Mouse (Mus musculus) urinary bladder, postnatal 14 days (tissue): ENCODE measurements around the gene Kcnj11.

Experiments
- DNase-seq: peaks from one replicate; pipeline ENCODE4 v3.0.0; 2021; ENCODE audit warnings: low spot score

Gene Kcnj11

DNA sequence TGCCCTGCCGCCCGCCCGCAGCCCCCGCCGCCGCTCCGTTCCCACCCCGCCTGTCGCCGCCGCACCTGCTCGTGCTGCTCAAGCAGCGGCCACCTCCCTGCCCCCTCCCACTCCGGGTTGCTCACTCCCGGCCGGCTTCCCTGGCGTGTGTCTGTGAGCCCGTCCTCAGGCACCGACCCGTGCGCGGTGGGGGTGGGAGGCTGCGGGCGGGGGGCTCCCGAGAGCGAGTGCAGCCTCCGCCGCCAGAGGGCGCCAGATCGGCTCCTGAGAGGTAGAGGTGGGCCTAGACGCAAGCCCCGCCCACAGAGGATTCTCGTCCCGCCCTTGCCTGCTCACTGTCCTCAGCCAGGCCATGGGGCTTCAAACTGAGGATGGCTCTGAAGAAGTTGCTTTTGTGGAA, at the start of gene Kcnj11:
TSS of gene Kcnj11 (minus strand) at position 202 of the 400 bp plus-strand sequence.
- peak; percentile 76 for DNase-seq

DNA sequence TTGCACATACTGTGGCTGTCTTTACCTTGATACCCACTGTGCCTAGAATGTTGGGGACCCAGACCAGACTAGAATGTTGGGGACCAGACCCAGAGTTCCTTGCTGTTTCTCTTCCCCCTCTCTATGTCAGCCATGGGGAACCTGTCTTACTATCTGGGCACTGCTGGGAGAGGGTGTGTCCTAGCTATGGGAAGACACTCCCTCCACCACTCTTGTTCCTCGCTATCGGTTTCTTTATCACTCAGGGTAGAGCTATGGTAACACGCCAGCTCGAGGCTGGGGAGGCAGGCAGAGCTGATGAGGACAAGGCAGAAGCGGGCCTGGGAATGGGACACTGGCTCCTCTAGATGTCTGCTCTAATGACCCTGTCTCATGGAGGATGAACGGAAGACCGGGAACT, 46.9 kb upstream of the Kcnj11 start:
- DNase-seq = no peak

DNA sequence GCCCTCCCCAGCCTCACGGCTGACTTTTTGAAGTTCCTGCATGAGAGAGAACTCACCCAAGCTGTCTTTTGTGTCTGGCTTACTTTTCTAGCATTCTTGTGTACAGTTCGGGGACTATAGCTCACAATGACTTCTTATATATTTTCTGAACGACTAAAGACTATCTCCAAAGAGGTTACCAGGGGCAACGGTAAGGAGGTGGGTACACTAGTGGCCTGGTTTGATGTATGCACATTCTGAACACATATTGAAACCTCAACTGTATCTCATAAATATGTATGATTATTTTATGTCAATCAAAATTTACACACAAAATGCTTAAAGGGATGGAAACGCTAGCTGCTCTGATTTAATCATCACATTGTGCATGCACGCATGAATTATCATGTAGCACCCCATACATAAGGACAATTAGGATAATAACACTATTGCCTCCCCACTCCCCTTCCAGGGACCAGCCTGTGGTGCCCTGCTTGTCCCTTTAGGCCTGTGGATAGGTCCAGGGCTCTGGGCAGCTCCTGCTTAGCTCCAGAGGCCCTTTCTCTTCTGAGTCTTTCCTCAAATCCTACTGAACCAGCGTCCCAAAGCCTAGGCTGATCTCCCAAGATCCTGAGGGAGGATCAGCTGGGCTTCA, 46.2 kb upstream of the Kcnj11 start:
- DNase-seq = no peak

DNA sequence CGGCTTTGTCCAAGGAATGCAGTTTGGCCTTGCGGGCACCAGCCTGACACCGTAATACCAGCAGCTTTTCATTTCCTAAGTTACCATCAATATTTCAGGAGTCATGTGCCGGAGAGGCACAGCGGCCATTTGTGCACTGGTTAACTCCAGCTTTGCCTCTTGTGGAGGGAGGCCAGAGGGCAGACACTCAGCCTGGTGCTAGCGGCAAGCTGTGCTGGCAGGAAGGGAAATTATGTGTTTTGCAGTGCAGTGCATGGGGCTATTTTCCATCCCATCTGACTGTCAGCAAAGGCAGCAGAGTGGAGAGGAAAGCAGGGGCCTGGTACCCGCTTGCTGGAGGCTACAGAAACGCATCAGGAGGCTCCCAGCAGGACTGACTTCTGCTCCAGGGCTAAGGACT, 43.5 kb upstream of the Kcnj11 start:
- DNase-seq = no peak

DNA sequence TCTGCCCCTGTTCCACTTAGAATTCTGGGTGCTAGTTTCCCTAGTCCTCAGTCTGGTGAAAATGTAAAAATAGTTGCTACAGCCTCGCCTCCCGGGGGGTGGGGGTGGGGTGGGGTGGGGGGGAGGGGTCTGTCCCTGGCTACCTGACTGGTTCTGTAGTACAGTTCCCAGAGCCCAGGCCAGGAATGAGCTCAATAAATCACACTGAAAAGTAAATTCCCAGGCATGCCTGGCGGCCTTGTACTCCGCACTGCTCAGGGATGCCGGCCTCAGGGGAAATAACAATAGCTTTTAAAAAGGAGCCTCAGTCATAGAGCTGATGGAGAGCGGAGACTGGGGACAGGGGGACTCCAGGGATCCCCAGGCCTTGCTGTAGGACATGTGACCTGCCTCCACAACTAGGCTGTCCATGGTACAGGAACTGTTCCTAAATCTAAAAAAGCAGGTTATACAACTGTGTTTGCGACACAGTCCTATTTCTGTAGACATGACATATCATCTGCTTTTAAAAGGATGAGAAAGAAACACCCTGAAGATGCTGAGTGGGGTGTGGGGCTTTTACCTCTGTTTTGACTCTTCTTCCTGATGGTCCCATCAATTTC, 37.9 kb upstream of the Kcnj11 start:
- no peak for DNase-seq

DNA sequence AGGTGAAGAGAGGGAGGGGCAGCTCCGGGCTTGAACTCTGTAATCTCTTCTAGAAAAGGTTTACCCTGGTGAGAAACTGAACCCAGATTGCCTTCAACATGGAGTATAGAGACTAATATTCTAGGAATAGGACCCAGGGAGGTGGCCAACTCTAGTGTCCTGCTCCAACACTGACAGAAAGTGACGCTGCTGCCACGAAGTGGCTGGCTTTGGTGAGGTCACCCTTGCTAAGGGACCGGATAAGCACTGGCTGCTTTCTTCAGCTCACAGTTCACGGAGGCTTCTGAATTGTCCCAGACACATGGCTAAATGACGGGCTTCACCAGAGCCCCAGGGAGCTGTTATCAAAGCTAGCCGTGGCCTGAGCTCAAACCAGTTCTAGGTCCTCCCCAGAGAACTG, 33.3 kb upstream of the Kcnj11 start:
- DNase-seq = no peak

DNA sequence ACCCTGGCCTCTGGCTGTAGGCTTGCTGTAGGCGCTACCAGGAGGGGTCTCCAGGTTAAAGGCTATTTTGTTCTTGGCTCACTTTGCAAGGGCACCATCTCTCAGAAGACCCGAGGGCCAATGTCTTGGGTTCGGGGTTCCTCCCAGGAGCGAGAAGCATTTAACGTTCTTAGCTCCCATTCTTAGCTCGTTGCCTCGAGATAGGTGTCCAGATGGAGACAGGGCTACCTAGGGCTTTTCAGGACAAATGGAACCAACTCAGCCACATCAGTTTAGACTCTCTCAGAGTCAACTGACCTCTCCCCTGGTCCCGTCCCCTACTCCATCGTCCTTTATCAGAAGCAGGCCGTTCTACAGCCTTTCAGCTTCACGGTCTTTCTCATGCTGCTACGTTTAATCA, 31.7 kb upstream of the Kcnj11 start:
- DNase-seq = no peak

DNA sequence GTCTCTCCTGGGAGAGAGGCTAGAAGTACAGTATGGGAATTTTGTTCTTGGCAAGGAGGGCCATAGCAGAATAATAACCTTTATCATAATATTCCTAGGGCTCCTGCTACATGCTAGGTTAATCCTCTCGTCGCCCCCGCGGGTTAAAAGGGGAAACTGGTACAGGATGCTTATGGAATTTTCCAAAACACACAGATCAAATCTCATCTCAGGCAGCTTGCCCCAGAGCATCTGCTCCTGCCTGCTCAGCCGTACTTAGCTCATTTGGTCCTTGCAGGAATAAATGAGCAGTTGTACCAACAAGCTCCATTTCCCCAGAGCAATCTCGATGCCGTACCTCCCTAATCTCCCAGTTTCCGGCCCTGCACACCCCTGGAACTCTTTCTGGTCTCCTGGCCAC, 31.2 kb upstream of the Kcnj11 start:
- no peak for DNase-seq

DNA sequence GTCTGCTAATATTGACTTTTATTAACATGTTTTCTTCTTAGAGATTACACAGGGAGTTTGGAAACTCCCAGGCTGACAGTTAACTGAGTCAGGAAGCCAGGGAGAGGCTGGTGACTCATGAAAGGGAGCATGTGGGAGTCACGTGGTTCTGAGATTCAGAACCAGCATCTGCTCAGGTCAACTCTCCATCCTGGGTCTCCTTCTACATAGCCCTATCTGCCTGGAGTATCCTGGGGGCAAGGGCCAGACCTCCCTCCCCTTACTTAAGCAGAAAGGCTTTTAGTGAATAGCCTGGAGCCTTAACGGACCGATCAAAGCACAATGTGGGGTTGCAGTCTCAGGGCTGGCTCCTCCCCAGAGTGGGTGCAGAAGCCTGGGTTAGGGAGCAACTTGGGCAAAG, 30.7 kb upstream of the Kcnj11 start:
- DNase-seq = peak; percentile 34

DNA sequence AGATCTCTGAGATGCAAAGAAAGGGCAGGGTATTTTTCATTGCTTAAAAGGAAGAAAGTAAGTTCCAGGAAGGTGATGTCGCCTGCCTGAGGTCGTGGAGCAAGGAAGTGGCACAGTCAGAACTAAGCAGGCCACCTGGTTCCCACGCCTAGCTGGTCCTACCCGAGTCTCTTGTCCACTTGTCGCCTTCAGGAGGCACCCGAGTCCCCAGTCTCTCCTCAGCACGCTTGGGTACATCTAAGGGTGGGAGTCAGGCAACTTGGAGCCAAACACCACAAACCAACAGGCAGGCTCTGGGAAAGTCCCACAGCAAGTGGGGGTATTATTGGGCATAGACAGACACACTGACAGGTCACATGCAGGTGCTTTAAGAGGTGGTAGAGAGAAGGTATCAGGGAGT, 30.2 kb upstream of the Kcnj11 start:
- DNase-seq = no peak

DNA sequence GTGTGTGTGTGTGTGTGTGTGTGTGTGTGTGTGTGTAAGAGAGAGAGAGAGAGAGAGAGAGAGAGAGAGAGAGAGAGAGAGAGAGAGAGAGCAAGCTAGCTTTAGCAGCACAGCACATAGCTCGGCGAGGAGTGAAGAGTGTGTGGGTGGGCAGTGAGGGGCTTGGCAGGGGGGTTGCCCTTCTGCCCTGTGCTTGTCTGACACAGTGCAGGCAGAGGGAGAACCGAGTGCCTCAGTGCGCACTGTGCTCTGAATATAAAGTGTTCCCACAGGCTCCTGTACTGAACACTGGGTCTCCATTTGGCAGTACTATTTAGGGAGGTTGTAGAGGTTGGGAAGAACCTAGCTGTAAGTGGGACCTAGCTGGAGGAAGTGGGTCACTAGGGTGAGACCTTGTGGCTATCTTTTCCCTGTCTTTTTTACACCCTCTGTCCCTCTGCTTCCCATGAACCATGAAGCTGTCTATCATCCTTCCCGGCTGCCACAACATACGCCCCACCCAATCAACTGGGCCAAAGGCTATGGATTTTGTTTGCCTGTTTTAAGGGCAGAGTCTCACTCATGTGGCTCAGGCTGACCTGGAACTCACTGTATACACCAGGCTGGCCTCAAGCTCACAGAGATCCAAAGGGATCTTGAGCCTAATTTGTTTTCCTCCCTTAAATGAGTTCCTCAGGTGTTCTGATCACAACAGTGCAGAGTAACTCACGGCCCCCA, 29.1 kb upstream of the Kcnj11 start:
- no peak for DNase-seq

DNA sequence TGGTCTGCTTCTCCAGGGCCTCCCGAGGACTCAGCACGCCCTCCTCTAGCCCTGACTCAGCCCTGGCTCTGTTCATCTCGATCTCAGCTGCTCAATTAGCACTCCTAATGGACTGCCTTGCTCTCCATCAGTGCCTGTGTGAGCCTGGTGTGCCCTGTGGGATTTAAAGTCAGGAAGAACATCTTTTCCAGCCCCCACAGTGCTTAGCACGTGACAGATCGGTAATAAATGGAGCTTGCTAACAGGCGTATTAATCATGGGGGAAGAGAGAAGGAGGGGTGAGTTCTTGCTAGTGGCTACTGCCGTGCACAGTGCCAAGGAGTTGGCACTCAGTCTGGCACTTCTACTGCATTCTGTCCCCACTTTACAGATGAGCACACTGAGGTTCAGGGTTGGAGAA, 27.6 kb upstream of the Kcnj11 start:
- DNase-seq = no peak

DNA sequence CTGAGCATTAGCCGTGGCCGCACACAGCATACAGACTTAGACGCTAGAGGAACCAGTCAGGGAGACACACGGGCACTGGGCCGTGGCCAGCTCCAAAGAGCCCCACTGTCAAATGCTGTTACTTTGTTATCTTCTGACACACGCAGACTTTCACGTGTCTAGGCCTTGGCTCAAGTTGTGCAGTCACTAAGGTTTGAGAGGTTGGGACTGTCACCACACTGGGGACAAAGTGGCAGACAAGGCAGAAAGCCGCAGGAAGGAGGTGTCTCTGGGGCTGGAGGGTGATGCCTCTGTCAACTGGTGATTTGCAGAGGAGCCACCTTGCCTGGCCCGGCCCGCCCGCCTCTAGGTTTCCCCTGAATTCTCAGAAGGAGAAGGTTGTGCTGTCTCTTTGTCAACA, 24.8 kb upstream of the Kcnj11 start:
- DNase-seq = no peak

DNA sequence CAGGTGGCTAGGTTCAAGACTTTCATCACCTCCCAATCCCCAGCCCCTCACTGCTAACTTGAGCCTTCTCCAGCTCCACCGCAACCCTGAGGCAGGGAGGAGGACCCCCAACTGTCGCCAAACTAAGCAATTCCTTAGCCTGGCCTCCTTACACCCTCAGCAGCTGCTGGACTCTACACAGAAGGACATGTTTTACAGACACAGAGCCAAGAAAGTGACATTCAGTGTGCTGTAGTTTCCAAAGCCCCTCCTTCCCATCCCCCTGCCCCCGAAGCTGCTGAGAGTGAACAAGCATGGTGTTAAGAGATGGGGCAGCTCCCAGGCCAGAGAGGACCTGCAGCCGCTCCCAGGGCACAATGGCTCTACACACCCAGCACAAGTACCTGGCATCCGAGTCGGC, 23.9 kb upstream of the Kcnj11 start:
- no peak for DNase-seq

DNA sequence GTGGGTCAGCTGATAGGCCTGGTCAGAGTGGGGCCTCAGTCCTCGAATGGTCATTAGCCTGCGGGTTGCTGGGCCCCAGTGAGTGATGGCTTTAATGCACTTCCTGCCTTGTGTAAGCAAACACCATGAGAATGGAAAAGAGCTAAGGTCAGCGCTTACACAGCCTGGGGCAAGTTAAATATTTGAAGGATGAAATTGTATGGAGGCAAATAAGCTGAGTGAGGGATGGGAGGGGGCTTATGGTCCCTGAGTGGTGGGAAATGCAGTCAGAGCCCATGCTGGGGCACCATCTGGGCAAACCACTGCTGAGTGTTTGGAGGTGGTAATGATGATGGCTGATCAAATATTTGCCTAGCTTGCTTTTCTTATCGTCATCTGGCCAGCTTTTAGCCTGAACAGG, 22.4 kb upstream of the Kcnj11 start:
- DNase-seq = no peak

DNA sequence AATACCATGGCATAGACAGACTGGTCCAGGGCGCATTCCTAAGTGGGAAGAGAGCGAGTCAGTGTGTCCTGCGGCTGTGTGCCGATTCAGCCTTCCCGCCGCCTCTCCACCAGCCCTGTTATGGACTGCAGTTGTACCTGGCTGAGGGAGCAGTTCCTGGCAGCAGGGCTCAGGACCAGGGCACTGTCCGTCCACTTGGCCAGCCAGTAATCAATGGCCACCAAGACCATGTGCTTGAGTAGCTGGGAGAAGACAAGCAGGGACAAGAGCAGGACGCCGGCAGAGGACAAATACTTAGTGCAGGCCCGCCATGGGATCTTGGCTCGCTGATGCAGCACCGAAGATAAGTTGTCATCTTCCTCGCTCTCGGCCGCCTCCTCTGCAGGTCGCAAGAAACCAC, 16.5 kb upstream of the Kcnj11 start:
- no peak for DNase-seq

DNA sequence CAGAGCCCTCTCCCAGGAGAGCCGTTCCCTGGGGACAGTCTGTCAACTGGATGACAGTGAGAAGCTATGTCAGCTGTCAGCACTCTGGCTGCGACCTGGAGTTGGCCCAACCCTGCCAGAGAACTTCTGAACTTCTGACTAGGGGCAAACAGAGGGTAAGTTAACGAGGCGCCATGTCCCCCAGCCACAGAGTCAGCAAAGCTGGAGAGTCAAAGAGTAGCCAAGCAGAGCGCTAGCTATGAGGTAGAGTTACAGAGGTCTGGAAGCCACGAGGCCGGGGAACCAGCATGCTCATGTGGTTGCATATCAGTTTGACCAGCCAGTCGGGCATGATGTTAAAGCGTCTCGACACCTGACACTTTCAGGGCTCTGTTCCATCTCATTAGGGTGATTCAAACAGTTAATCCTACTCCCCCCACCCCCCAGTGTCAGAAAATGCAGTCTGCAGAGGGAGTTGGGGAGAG, 15.6 kb upstream of the Kcnj11 start:
- no peak for DNase-seq

DNA sequence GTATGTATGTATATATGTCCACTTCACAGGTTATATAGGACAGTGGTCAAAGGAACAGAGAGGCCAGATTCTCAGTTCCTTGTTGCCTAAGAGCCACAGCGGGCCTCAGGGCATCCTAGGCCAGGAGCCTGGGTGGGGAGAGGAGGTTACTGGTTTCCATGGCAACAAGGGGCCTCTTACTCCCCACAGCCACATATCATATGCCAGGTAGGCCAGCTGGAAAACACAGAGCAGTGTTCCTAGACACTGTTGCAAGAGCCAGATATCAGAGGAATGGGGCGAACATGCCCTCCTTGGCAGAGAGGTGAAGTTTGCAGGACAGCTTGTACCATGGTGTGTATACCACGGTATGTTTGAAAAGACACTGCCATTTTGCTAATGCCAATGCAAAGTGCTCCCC, 12.9 kb upstream of the Kcnj11 start:
- DNase-seq = no peak

DNA sequence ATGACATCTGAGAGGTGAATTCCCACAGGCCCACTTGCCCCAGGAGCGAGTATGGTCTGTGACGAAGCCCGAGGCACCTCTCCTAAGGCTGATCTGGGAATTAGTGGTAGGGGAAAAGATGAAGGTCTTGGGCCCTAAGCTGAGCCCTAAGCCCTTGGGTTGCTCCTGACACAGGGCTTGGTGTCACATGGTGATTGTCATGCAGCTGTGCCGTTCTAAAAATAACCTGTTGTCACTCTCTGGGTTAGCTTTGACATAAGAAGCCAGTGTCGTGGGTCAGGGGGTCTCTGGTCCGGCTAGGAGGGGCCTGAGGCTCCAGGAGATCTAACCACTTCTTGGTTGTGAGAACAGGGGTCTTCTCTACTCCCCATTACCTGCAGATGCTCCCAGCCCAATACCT, 11.4 kb upstream of the Kcnj11 start:
- no peak for DNase-seq

DNA sequence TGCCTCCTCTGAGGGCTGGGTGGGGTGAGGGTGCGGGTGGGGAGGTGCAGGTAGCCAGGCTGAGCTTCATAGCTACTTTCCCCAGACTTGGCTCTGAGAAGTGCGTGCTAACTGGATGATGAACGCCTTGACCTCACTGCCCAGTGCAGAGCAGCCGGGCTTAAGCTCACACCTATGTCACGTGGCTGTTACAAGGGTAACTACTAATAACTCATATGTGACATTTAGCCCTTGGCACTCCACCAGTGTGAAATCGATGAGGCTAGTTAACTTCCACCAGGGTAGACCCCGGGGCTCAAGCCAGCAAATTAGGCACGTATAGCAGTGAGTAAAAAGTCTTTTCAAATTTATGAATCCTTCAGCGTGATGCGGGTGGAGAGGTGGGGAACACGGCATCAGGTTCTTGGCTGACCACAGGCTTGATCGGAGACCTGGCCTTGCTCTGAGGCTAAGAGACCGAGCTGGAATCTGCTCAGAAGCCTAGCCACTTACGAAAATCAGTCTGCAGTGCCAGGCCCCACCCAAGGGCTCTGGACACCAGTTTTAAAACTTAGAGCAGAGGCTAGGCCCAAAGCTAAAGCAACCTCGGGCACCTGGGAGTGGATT, 10.8 kb upstream of the Kcnj11 start:
- no peak for DNase-seq

DNA sequence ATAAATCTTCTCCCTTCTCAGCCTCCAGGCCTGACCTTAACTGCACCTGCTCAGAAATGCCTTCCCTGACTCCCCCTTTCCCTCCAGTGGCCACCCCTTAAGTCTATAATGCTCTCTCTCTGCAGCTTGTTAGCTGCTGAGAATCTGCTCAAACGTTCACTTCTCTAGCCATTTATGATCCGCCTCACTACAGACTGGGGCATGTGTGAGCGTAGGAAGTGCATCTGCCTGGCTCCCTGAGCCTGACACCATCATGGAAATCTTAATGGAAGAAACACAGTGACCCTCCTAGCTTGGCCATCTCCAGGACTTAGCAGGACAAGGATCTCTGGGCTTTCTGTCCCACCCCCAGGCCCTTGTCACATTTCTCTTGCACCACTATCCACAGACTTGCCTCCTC, 9.5 kb upstream of the Kcnj11 start:
- no peak for DNase-seq

DNA sequence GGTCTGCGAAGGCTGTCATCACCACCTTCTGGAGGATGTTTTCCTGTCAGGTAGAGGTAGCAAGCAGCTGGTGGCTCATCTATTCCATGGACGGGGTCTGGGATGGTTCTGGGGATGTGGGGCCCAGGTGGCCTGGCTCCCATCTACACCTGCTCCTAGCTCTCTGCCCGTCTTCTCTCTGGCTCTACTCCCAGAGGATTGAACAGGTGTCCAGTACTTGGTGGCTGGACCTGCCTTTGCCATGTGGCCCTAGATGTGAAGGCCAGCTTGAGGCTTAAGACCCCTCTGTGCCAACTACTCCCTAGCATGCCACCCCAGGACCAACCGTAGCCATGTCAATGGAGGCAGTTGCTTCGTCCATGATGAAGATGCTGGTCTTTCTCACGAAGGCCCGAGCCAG, 4.9 kb upstream of the Kcnj11 start:
- DNase-seq = no peak

DNA sequence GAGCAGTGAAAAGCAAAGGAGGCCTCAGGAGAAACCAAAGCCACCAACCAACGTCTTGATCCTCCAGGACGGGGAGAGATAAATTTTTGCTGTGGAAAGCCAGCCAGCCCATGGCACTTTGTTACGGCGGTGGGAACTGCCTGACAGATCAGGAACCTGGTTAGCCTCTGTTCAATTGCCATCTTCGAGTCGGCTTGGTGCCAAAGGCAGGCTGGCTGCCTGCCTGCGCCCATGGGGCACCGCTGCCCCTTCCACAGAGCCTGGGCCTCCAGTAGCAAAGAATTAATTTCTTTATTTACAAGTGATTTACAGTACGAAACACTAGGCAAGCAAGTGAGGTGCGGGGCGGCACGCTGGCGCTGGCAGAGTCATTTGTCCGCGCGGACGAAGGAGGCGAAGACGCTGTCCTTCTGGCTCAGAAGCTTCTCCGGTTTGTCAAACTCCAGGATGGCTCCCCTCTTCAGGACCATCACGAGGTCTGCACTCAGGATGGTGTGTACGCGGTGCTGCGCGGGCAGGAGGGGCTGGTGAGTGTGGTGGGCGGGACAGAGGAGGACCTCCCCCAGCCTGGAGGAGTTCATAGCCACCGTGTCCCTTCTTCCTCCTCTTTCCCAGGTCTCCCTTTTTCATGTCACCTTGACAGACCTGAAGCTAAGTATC, 3.8 kb upstream of the Kcnj11 start:
- DNase-seq = no peak
